Mouse (Mus musculus): ENCODE data around the gene Hps6. TPM values are rescaled to one million over a fixed set of nuclear protein-coding genes. Genes with fewer than 3 reads are reported as not detected.

Gene Hps6
- polyA plus RNA-seq, 1 experiment from 2014 or later, result 6.5 TPM

- peak overlapping the region; percentile 82 for H3K9ac ChIP-seq
- H3K36me3 ChIP-seq, result peaks cover 20% of the 10 kb centered on the region
- peak overlapping the region; percentile 74 for H3K4me3 ChIP-seq
- no peaks in the 10 kb centered on the region for H3K9me3 ChIP-seq (replicated peaks)
- no peaks in the 10 kb centered on the region for H3K27me3 ChIP-seq
- peak overlapping the region; percentile 85 for H3K4me2 ChIP-seq
- ATAC-seq (replicated peaks; ENCODE audit: insufficient number of reproducible peaks, insufficient read depth, low FRiP score, low read depth), result peak; percentile 83
- peaks cover 74% of the 10 kb centered on the region for H3K4me1 ChIP-seq (replicated peaks)
- WGBS, result 2% methylated on average over 26 of the region's 30 CpGs
- H3K27ac ChIP-seq, result peak overlapping the region; percentile 98
Observed at GRCm38 (mm10) chr19:46039478-46039877, 36.2 kb downstream of the Hps6 start.

- ATAC-seq (replicated peaks; ENCODE audit: insufficient number of reproducible peaks, insufficient read depth, low FRiP score, low read depth), result no peak
- Histone ChIP-seq H3K9me3 (replicated peaks) (no peaks in the 10 kb centered on the region), H3K36me3 (peaks cover 12% of the 10 kb centered on the region), H3K27ac (peak overlapping the region; percentile 98), H3K4me1 (replicated peaks) (peaks cover 74% of the 10 kb centered on the region), H3K4me2 (peak overlapping the region; percentile 85), H3K9ac (peak overlapping the region; percentile 82), H3K4me3 (peak overlapping the region; percentile 74), H3K27me3 (no peaks in the 10 kb centered on the region)
- WGBS, result 36% methylated on average over 14 of the region's 14 CpGs
Observed at GRCm38 (mm10) chr19:46040149-46040902, 37.0 kb downstream of the Hps6 start.

GRCm38 (mm10) chr19:46041299-46041932 is 38.1 kb downstream of the Hps6 start:
- Histone ChIP-seq H3K9me3 (replicated peaks) (no peaks in the 10 kb centered on the region), H3K4me3 (peak overlapping the region; percentile 85), H3K27me3 (no peaks in the 10 kb centered on the region), H3K9ac (peak overlapping the region; percentile 83), H3K4me1 (replicated peaks) (peaks cover 80% of the 10 kb centered on the region), H3K4me2 (peak overlapping the region; percentile 85), H3K36me3 (peaks cover under 1% of the 10 kb centered on the region; the same call in 1 of the 2 replicates), H3K27ac (peak overlapping the region; percentile 98)
- no peak for ATAC-seq (replicated peaks; ENCODE audit: insufficient number of reproducible peaks, insufficient read depth, low FRiP score, low read depth)
- WGBS, result 16% methylated on average over 7 of the region's 7 CpGs

- Histone ChIP-seq H3K36me3 (no peaks in the 10 kb centered on the region), H3K27me3 (no peaks in the 10 kb centered on the region), H3K4me1 (replicated peaks) (peaks cover 80% of the 10 kb centered on the region), H3K4me3 (peak overlapping the region; percentile 85), H3K27ac (peak overlapping the region; percentile 98), H3K9me3 (replicated peaks) (no peaks in the 10 kb centered on the region), H3K4me2 (peak overlapping the region; percentile 85), H3K9ac (peak overlapping the region; percentile 83)
- ATAC-seq (replicated peaks; ENCODE audit: insufficient number of reproducible peaks, insufficient read depth, low FRiP score, low read depth), result peak; percentile 20
- WGBS, result 3% methylated on average over 14 of the region's 14 CpGs
Observed at GRCm38 (mm10) chr19:46041933-46042475, 38.7 kb downstream of the Hps6 start.

GRCm38 (mm10) chr19:46042476-46043011 is 39.2 kb downstream of the Hps6 start:
- H3K36me3 ChIP-seq, result no peaks in the 10 kb centered on the region
- peak overlapping the region; percentile 83 for H3K9ac ChIP-seq
- ATAC-seq (replicated peaks; ENCODE audit: insufficient number of reproducible peaks, insufficient read depth, low FRiP score, low read depth), result 0 out of 2 replicates have a peak, but pooled peaks have one; percentile 1
- H3K4me2 ChIP-seq, result peak overlapping the region; percentile 85
- H3K9me3 ChIP-seq (replicated peaks), result no peaks in the 10 kb centered on the region
- peak overlapping the region; percentile 98 for H3K27ac ChIP-seq
- peaks cover 76% of the 10 kb centered on the region for H3K4me1 ChIP-seq (replicated peaks)
- no peaks in the 10 kb centered on the region for H3K27me3 ChIP-seq
- peak overlapping the region; percentile 85 for H3K4me3 ChIP-seq
- WGBS, result 2% methylated on average over 6 of the region's 6 CpGs

GRCm38 (mm10) chr19:46043380-46043779 is 40.1 kb downstream of the Hps6 start:
- ATAC-seq (replicated peaks; ENCODE audit: insufficient number of reproducible peaks, insufficient read depth, low FRiP score, low read depth), result no peak
- Histone ChIP-seq H3K4me1 (replicated peaks) (peaks cover 68% of the 10 kb centered on the region), H3K4me3 (peak overlapping the region; percentile 85), H3K36me3 (no peaks in the 10 kb centered on the region), H3K9ac (peak overlapping the region; percentile 83), H3K27me3 (no peaks in the 10 kb centered on the region), H3K27ac (peak overlapping the region; percentile 98), H3K9me3 (replicated peaks) (no peaks in the 10 kb centered on the region), H3K4me2 (peak overlapping the region; percentile 85)
- 55% methylated on average over 7 of the region's 7 CpGs for WGBS

- Histone ChIP-seq H3K27me3 (no peaks in the 10 kb centered on the region), H3K4me3 (peak within 1 kb of the TSS; percentile 85), H3K36me3 (no peaks in the 10 kb centered on the region), H3K9ac (peak within 1 kb of the TSS; percentile 83), H3K9me3 (replicated peaks) (no peaks in the 10 kb centered on the region), H3K27ac (peak within 1 kb of the TSS; percentile 98), H3K4me1 (replicated peaks) (peaks cover 64% of the 10 kb centered on the region), H3K4me2 (peak within 1 kb of the TSS; percentile 85)
- under 1% methylated on average over 34 of the region's 34 CpGs for WGBS
- no peak for ATAC-seq (replicated peaks; ENCODE audit: insufficient number of reproducible peaks, insufficient read depth, low FRiP score, low read depth)
Observed at GRCm38 (mm10) chr19:46044271-46044992, 41.1 kb downstream of the Hps6 start, which contains the start of gene Pprc1. Gene Pprc1, plus strand, starts transcription at chr19:46044886.

- peak; percentile 70 for ATAC-seq (replicated peaks; ENCODE audit: insufficient number of reproducible peaks, insufficient read depth, low FRiP score, low read depth)
Observed at GRCm38 (mm10) chr19:46044993-46045695, 41.8 kb downstream of the Hps6 start, which contains the start of gene Ldb1. Gene Ldb1, minus strand, starts transcription at chr19:46045214.

GRCm38 (mm10) chr19:46045696-46046311 is 42.5 kb downstream of the Hps6 start:
- peak overlapping the region; percentile 85 for H3K4me2 ChIP-seq
- H3K27me3 ChIP-seq, result no peaks in the 10 kb centered on the region
- peak overlapping the region; percentile 85 for H3K4me3 ChIP-seq
- H3K36me3 ChIP-seq, result no peaks in the 10 kb centered on the region
- H3K27ac ChIP-seq, result peak overlapping the region; percentile 98
- peaks cover 52% of the 10 kb centered on the region for H3K4me1 ChIP-seq (replicated peaks)
- 0% methylated on average over 7 of the region's 7 CpGs for WGBS
- no peaks in the 10 kb centered on the region for H3K9me3 ChIP-seq (replicated peaks)
- ATAC-seq (replicated peaks; ENCODE audit: insufficient number of reproducible peaks, insufficient read depth, low FRiP score, low read depth), result peak; percentile 44
- H3K9ac ChIP-seq, result peak overlapping the region; percentile 83

More at GRCm38 (mm10) chr19:46044993-46045695, 41.8 kb downstream of the Hps6 start, which contains the start of gene Ldb1:
- peaks cover 58% of the 10 kb centered on the region for H3K4me1 ChIP-seq (replicated peaks)
- WGBS, result under 1% methylated on average over 76 of the region's 84 CpGs
- H3K9ac ChIP-seq, result peak within 1 kb of the TSS; percentile 83
- H3K4me3 ChIP-seq, result peak within 1 kb of the TSS; percentile 85
- peak within 1 kb of the TSS; percentile 85 for H3K4me2 ChIP-seq
- no peaks in the 10 kb centered on the region for H3K9me3 ChIP-seq (replicated peaks)
- H3K36me3 ChIP-seq, result no peaks in the 10 kb centered on the region
- no peaks in the 10 kb centered on the region for H3K27me3 ChIP-seq
- peak within 1 kb of the TSS; percentile 98 for H3K27ac ChIP-seq

- no peak for ATAC-seq (replicated peaks; ENCODE audit: insufficient number of reproducible peaks, insufficient read depth, low FRiP score, low read depth)
- H3K4me3 ChIP-seq, result peak overlapping the region; percentile 85
- WGBS, result 5% methylated on average over 10 of the region's 10 CpGs
- peak overlapping the region; percentile 98 for H3K27ac ChIP-seq
- peak overlapping the region; percentile 85 for H3K4me2 ChIP-seq
- H3K4me1 ChIP-seq (replicated peaks), result peaks cover 43% of the 10 kb centered on the region
- no peaks in the 10 kb centered on the region for H3K27me3 ChIP-seq
- H3K9ac ChIP-seq, result no peak overlapping the region
- no peaks in the 10 kb centered on the region for H3K36me3 ChIP-seq
- no peaks in the 10 kb centered on the region for H3K9me3 ChIP-seq (replicated peaks)
Observed at GRCm38 (mm10) chr19:46046621-46047025, 43.3 kb downstream of the Hps6 start.
